Mouse (Mus musculus): ENCODE data around the gene Nxnl2. TPM values are rescaled to one million over a fixed set of nuclear protein-coding genes. Genes with fewer than 3 reads are reported as not detected.

Gene Nxnl2
- polyA plus RNA-seq, 1 experiment from 2014 or later = 5.0 TPM

GRCm38 (mm10) chr13:51131179-51131578, 39.6 kb upstream of the Nxnl2 start:
- whole genome bisulfite sequencing = 82% methylated on average over 10 of the region's 10 CpGs
- Histone ChIP-seq H3K4me2 (replicated peaks; ENCODE audit: low read depth) (no peak overlapping the region), H3K36me3 (ENCODE audit: control insufficient read depth, insufficient read depth) (peaks cover 36% of the 10 kb centered on the region; the same call in 1 of the 2 replicates), H3K4me1 (replicated peaks; ENCODE audit: control insufficient read depth, insufficient read depth, low read length) (no peaks in the 10 kb centered on the region), H3K27me3 (replicated peaks; ENCODE audit: control insufficient read depth, insufficient read depth, low read length) (no peaks in the 10 kb centered on the region), H3K27ac (ENCODE audit: low read depth, low read length) (no peak overlapping the region), H3K9me3 (ENCODE audit: control insufficient read depth) (no peaks in the 10 kb centered on the region), H3K9ac (ENCODE audit: low read depth, low read length) (no peak overlapping the region), H3K4me3 (ENCODE audit: low read depth, low read length) (no peak overlapping the region)
- no peak for ATAC-seq
- no peak for TF ChIP-seq CTCF (IDR thresholded peaks at IDR 0.05; ENCODE audit: low read depth)

GRCm38 (mm10) chr13:51136315-51136714, 34.5 kb upstream of the Nxnl2 start:
- no peak overlapping the region for H3K4me2 ChIP-seq (replicated peaks; ENCODE audit: low read depth)
- no peaks in the 10 kb centered on the region for H3K4me1 ChIP-seq (replicated peaks; ENCODE audit: control insufficient read depth, insufficient read depth, low read length)
- H3K4me3 ChIP-seq (ENCODE audit: low read depth, low read length) = no peak overlapping the region
- no peaks in the 10 kb centered on the region for H3K9me3 ChIP-seq (ENCODE audit: control insufficient read depth)
- TF ChIP-seq CTCF (IDR thresholded peaks at IDR 0.05; ENCODE audit: low read depth) = no peak
- ATAC-seq = no peak
- no peaks in the 10 kb centered on the region for H3K27me3 ChIP-seq (replicated peaks; ENCODE audit: control insufficient read depth, insufficient read depth, low read length)
- H3K36me3 ChIP-seq (ENCODE audit: control insufficient read depth, insufficient read depth) = peaks cover 27% of the 10 kb centered on the region; the same call in 1 of the 2 replicates
- 81% methylated on average over 4 of the region's 4 CpGs for WGBS
- H3K9ac ChIP-seq (ENCODE audit: low read depth, low read length) = no peak overlapping the region
- no peak overlapping the region for H3K27ac ChIP-seq (ENCODE audit: low read depth, low read length)

- Histone ChIP-seq H3K36me3 (ENCODE audit: control insufficient read depth, insufficient read depth) (peaks cover 27% of the 10 kb centered on the region; the same call in 1 of the 2 replicates), H3K4me2 (replicated peaks; ENCODE audit: low read depth) (no peak overlapping the region), H3K4me3 (ENCODE audit: low read depth, low read length) (no peak overlapping the region), H3K27ac (ENCODE audit: low read depth, low read length) (peak overlapping the region; percentile 35; the same call in 1 of the 2 replicates), H3K9me3 (ENCODE audit: control insufficient read depth) (no peaks in the 10 kb centered on the region), H3K9ac (ENCODE audit: low read depth, low read length) (no peak overlapping the region), H3K27me3 (replicated peaks; ENCODE audit: control insufficient read depth, insufficient read depth, low read length) (no peaks in the 10 kb centered on the region), H3K4me1 (replicated peaks; ENCODE audit: control insufficient read depth, insufficient read depth, low read length) (no peaks in the 10 kb centered on the region)
- TF ChIP-seq CTCF (IDR thresholded peaks at IDR 0.05; ENCODE audit: low read depth) = no peak
- peak; percentile 9; the same call in 1 of the 2 replicates for ATAC-seq
- WGBS = 23% methylated on average over 2 of the region's 2 CpGs
Measured at GRCm38 (mm10) chr13:51136996-51137701, 33.7 kb upstream of the Nxnl2 start.

- H3K4me1 ChIP-seq (replicated peaks; ENCODE audit: control insufficient read depth, insufficient read depth, low read length) = no peaks in the 10 kb centered on the region
- H3K27me3 ChIP-seq (replicated peaks; ENCODE audit: control insufficient read depth, insufficient read depth, low read length) = no peaks in the 10 kb centered on the region
- no peak overlapping the region for H3K9ac ChIP-seq (ENCODE audit: low read depth, low read length)
- peak overlapping the region; percentile 35; the same call in 1 of the 2 replicates for H3K27ac ChIP-seq (ENCODE audit: low read depth, low read length)
- ATAC-seq = peak; percentile 88
- no peak for TF ChIP-seq CTCF (IDR thresholded peaks at IDR 0.05; ENCODE audit: low read depth)
- H3K4me2 ChIP-seq (replicated peaks; ENCODE audit: low read depth) = no peak overlapping the region
- H3K4me3 ChIP-seq (ENCODE audit: low read depth, low read length) = no peak overlapping the region
- H3K36me3 ChIP-seq (ENCODE audit: control insufficient read depth, insufficient read depth) = peaks cover 27% of the 10 kb centered on the region; the same call in 1 of the 2 replicates
- no peaks in the 10 kb centered on the region for H3K9me3 ChIP-seq (ENCODE audit: control insufficient read depth)
Measured at GRCm38 (mm10) chr13:51137702-51138031, 33.2 kb upstream of the Nxnl2 start.

GRCm38 (mm10) chr13:51147106-51147505, 23.7 kb upstream of the Nxnl2 start:
- TF ChIP-seq CTCF (IDR thresholded peaks at IDR 0.05; ENCODE audit: low read depth) = no peak
- Histone ChIP-seq H3K27ac (ENCODE audit: low read depth, low read length) (no peak overlapping the region), H3K9me3 (ENCODE audit: control insufficient read depth) (no peaks in the 10 kb centered on the region), H3K4me3 (ENCODE audit: low read depth, low read length) (no peak overlapping the region), H3K9ac (ENCODE audit: low read depth, low read length) (no peak overlapping the region), H3K4me2 (replicated peaks; ENCODE audit: low read depth) (no peak overlapping the region), H3K4me1 (replicated peaks; ENCODE audit: control insufficient read depth, insufficient read depth, low read length) (no peaks in the 10 kb centered on the region), H3K36me3 (ENCODE audit: control insufficient read depth, insufficient read depth) (peaks cover 48% of the 10 kb centered on the region), H3K27me3 (replicated peaks; ENCODE audit: control insufficient read depth, insufficient read depth, low read length) (no peaks in the 10 kb centered on the region)
- ATAC-seq = no peak
- WGBS = 26% methylated on average over 1 of the region's 1 CpGs

- H3K27ac ChIP-seq (ENCODE audit: low read depth, low read length) = peak overlapping the region; percentile 82
- H3K36me3 ChIP-seq (ENCODE audit: control insufficient read depth, insufficient read depth) = peaks cover 25% of the 10 kb centered on the region
- no peak for TF ChIP-seq CTCF (IDR thresholded peaks at IDR 0.05; ENCODE audit: low read depth)
- H3K9me3 ChIP-seq (ENCODE audit: control insufficient read depth) = no peaks in the 10 kb centered on the region
- no peak overlapping the region for H3K4me3 ChIP-seq (ENCODE audit: low read depth, low read length)
- H3K27me3 ChIP-seq (replicated peaks; ENCODE audit: control insufficient read depth, insufficient read depth, low read length) = no peaks in the 10 kb centered on the region
- H3K4me2 ChIP-seq (replicated peaks; ENCODE audit: low read depth) = peak overlapping the region; percentile 40
- no peak overlapping the region for H3K9ac ChIP-seq (ENCODE audit: low read depth, low read length)
- ATAC-seq = peak; percentile 97
- H3K4me1 ChIP-seq (replicated peaks; ENCODE audit: control insufficient read depth, insufficient read depth, low read length) = no peaks in the 10 kb centered on the region
- WGBS = 45% methylated on average over 4 of the region's 4 CpGs
Measured at GRCm38 (mm10) chr13:51152966-51153669, 17.7 kb upstream of the Nxnl2 start.
